Mouse (Mus musculus): ENCODE measurements around the gene Hagh. TPM values are rescaled to one million over a fixed set of nuclear protein-coding genes. Genes with fewer than 3 reads are reported as not detected.

Hagh gene
- polyA plus RNA-seq, 1 experiment from 2014 or later: 27.6 TPM

DNA sequence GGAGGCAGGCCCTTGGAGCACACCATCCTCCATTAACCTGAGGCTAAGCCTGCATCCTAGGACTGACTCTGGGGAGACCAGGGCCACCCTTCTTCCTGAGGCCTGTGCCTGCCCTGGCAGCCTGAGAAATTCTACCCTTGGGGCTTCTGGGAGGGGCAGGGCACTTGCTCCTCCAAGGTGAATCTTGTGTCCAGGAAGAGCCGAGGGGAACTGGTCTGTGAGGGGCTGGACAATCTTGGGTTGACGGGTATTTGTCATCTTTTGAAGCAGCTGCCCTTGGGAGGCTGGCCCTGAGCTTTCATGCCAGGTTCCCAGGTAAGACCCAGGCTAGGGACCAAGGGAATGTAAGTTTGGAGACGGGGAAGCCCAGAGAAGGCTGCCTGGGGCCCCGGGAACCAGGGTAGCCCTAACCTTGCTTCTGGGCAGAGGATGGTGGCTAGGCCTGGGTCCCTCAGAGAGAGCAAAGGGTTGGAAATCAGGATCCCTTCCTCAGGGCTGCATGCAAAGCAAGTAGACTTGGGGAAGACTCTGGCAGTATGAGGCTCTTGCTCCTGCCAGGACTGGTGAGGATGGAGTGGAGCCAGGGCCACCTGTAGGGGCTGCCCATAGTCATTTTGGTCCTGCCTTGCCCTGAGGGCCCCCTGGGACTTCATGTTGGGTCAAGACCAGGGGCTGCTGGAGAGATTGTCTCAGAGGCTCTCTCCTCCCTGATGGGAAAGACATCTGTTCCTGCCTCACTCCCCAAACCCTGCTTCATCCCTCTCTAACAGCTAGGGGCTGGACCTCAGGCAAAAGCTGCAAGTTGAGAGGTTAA is 58.3 kb downstream of the Hagh start:
- peaks cover 70% of the 10 kb centered on the region for H3K36me3 ChIP-seq

DNA sequence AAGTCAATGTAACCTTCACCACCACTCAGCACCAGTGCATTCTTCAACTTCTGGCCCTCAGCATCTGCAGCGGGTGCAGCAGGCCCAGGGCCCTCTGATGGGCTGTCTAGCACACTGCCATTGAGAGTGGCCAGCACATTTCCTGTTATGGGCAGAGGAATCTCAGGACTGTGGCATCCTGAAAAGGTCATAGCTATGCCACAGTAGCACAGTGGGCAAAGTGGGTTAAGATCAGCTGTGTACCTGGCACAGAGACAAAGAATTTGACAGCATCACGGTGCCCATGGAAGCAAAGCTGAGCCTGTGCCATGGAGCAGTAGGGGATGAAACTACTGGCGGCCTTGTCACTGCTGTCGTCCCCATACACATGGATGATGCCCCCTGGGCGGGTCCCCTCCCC is 59.2 kb downstream of the Hagh start:
- no peak for ATAC-seq (ENCODE audit: low FRiP score, low read depth)
- WGBS: 89% methylated on average over 5 of the region's 5 CpGs
- Histone ChIP-seq H3K4me1 (peaks cover 28% of the 10 kb centered on the region), H3K4me2 (replicated peaks) (no peak overlapping the region), H3K27ac (no peak overlapping the region), H3K36me3 (peaks cover 73% of the 10 kb centered on the region), H3K27me3 (no peaks in the 10 kb centered on the region), H3K9ac (no peak overlapping the region), H3K4me3 (no peak overlapping the region), H3K9me3 (no peaks in the 10 kb centered on the region)

More for the DNA sequence above, 58.3 kb downstream of the Hagh start:
- no peak for ATAC-seq (ENCODE audit: low FRiP score, low read depth)
- H3K4me1 ChIP-seq: peaks cover 36% of the 10 kb centered on the region
- H3K9ac ChIP-seq: 0 out of 2 replicates have a peak overlapping the region, but pooled peaks have one; percentile 94
- H3K4me2 ChIP-seq (replicated peaks): peak overlapping the region; percentile 100; the same call in 1 of the 2 replicates
- no peak overlapping the region for H3K27ac ChIP-seq
- no peak overlapping the region for H3K4me3 ChIP-seq
- no peaks in the 10 kb centered on the region for H3K27me3 ChIP-seq
- 74% methylated on average over 4 of the region's 4 CpGs for WGBS
- H3K9me3 ChIP-seq: no peaks in the 10 kb centered on the region

DNA sequence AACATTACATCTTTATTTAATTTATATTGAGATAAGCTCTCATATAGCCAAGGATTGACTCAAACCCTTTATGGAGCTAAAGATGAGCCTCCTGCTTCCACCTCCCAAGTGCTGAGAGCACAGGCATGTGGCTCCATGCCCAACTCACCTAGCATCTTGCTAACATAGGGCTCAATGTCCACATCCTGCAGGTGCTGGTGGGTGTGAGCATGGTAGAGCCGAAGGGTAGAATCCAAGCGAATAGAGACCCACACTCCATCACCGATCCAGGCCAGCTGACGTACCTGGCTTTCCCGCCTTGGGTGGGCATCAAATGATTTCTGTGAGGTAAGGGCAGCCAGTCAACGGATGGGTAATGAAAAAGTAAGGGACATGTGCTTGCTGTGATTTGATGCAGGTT is 60.1 kb downstream of the Hagh start:
- Histone ChIP-seq H3K4me2 (replicated peaks) (no peak overlapping the region), H3K4me1 (peaks cover 24% of the 10 kb centered on the region), H3K9me3 (no peaks in the 10 kb centered on the region), H3K27ac (no peak overlapping the region), H3K36me3 (peaks cover 82% of the 10 kb centered on the region), H3K9ac (no peak overlapping the region), H3K4me3 (no peak overlapping the region), H3K27me3 (no peaks in the 10 kb centered on the region)
- no peak for ATAC-seq (ENCODE audit: low FRiP score, low read depth)
- 95% methylated on average over 6 of the region's 6 CpGs for WGBS

DNA sequence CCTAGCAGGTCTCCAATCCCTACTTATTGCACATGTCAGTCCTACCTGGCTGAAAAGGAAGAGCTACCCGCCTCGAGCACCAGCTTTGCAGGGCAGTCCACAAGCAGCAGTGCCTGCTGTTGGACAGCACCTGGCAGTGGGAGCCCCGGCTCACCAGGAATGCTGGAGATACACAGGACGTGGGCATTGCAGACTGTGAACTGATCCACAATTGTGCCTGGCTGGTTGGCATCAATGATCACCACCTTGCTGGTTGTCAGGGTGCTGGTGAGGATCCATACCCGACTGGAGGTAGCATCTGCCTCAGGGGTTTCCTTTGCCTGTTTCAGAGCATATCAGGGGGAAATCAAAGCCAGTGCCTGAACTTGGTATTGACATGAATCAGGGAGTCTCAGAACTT is 62.2 kb downstream of the Hagh start:
- H3K27ac ChIP-seq: no peak overlapping the region

DNA sequence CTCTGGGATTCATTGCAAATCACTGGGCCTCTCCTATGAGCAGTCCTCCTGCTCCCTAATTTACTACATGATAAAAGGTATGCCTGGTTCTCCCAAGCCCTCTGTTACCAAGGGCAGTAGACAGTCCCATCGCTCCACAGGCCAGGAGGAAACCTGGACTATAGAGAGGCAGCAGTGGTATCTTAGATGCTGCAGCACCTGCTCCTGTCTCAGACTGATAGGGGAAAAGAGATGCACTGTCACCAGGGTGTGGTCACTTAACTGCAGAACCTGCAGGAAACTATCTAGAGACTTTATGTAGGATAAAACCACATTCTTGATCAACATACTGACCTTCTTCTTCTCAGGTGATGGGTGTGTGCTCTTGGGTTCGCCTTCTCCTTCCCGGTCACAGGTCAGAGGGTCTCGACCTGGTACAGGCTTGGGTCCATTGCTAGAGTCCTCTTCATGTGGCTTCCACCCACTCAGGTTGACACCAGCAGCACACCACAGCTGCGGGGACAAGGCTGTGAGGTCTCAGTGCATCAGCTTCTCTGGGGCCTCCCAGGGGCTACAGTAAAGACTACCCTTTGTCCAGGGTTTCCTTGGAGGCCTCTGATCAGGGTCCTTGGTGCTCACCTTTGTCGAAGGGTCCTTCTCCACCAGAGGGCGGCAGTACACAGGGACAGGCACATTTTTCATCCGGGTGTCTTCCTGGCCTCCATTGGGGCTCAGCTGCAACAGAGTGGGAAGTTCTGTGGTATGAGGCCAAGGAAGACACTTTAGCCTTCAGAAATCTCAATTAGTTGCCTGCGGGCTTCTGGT is 62.9 kb downstream of the Hagh start:
- 67% methylated on average over 9 of the region's 9 CpGs for WGBS
- Histone ChIP-seq H3K9me3 (no peaks in the 10 kb centered on the region), H3K27me3 (no peaks in the 10 kb centered on the region), H3K36me3 (peaks cover 100% of the 10 kb centered on the region), H3K4me3 (no peak overlapping the region), H3K27ac (no peak overlapping the region), H3K4me1 (peaks cover 1% of the 10 kb centered on the region; the same call in 1 of the 2 replicates), H3K9ac (no peak overlapping the region), H3K4me2 (replicated peaks) (no peak overlapping the region)
- no peak for ATAC-seq (ENCODE audit: low FRiP score, low read depth)

More for the DNA sequence above, 62.2 kb downstream of the Hagh start:
- Histone ChIP-seq H3K9ac (no peak overlapping the region), H3K4me3 (no peak overlapping the region), H3K4me1 (peaks cover 9% of the 10 kb centered on the region), H3K36me3 (peaks cover 100% of the 10 kb centered on the region), H3K9me3 (no peaks in the 10 kb centered on the region), H3K4me2 (replicated peaks) (no peak overlapping the region), H3K27me3 (no peaks in the 10 kb centered on the region)
- no peak for ATAC-seq (ENCODE audit: low FRiP score, low read depth)
- 84% methylated on average over 5 of the region's 5 CpGs for WGBS

DNA sequence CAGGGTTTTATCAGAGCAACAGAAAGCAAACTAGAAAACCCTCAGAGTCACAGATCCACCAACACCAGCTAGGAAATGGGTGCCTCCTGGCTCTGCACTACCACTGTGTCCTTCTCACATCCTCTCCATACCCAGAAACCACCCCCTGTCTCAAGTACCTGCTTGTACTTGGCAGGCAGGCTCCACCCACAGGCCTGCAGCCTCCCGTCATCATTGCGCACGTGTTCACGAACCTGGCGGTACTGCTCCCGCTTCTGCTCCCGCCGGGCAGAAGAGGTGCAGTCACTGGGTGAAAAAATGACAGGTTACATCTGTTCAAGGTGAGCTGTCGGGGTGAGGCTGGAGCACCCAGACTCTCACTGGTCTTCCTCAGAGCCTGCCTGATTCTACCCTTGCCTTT is 63.8 kb downstream of the Hagh start:
- 92% methylated on average over 9 of the region's 9 CpGs for WGBS
- Histone ChIP-seq H3K27me3 (no peaks in the 10 kb centered on the region), H3K9ac (no peak overlapping the region), H3K4me1 (no peaks in the 10 kb centered on the region), H3K4me2 (replicated peaks) (no peak overlapping the region), H3K4me3 (no peak overlapping the region), H3K27ac (no peak overlapping the region), H3K36me3 (peaks cover 100% of the 10 kb centered on the region), H3K9me3 (no peaks in the 10 kb centered on the region)
- ATAC-seq (ENCODE audit: low FRiP score, low read depth): no peak

DNA sequence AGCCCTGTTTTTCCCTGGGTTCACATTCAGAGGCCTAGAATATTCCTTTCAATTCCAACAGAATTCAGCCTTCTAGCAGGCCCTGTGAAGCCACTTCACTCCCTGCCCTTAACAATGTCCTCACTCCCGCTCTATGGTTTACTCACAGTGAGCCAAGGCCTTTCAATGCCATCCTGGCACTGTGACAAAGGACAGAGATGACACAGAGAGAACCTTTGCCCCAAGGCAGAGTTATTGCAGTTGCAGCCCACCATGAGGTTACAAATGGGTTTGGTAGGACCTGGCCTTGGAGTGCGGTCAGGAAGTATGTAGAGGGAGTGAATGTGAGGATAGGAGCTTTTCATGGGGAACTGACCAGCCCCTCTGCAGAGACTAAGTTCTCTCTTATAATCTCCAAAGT is 67.6 kb downstream of the Hagh start:
- no peaks in the 10 kb centered on the region for H3K4me1 ChIP-seq

DNA sequence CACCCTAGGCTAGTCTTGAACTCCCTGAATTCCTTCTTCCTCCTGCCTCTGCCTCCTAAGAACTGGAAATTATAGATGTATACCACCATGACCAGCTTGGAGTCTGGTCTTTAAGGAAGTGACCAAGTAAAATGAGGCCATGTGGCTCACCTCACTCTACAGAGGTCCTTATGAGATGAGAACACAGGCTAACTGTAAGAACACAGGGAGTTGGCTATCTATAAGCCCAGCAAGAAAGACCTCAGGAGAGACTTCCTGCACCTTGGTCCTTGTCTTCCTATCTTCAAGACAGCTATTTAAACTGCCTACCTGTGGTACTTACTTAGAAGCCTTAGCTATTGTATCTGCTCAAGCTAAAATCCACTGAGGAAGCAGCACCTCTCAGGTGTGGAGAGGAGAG is 74.0 kb downstream of the Hagh start:
- no peaks in the 10 kb centered on the region for H3K9me3 ChIP-seq
- no peak overlapping the region for H3K27ac ChIP-seq
- no peak overlapping the region for H3K4me2 ChIP-seq (replicated peaks)
- H3K36me3 ChIP-seq: peaks cover 96% of the 10 kb centered on the region
- no peaks in the 10 kb centered on the region for H3K27me3 ChIP-seq
- H3K4me1 ChIP-seq: no peaks in the 10 kb centered on the region
- ATAC-seq (ENCODE audit: low FRiP score, low read depth): no peak
- H3K4me3 ChIP-seq: no peak overlapping the region
- no peak overlapping the region for H3K9ac ChIP-seq

More for the DNA sequence above, 67.6 kb downstream of the Hagh start:
- Histone ChIP-seq H3K9ac (no peak overlapping the region), H3K36me3 (peaks cover 99% of the 10 kb centered on the region), H3K4me3 (no peak overlapping the region), H3K9me3 (no peaks in the 10 kb centered on the region), H3K27ac (no peak overlapping the region), H3K27me3 (no peaks in the 10 kb centered on the region), H3K4me2 (replicated peaks) (no peak overlapping the region)
- WGBS: 100% methylated on average over 2 of the region's 2 CpGs
- ATAC-seq (ENCODE audit: low FRiP score, low read depth): no peak

Other genes with a start within 250 kb of the Hagh start
- 65.5 and 72.2 TPM in 2 replicates for gene Tsc2, start 207.5 kb upstream of the Hagh start, polyA plus RNA-seq (2015; fragmentation: Nextera tagmentation; extraction: Ambion mirVana)
- gene Nthl1, start 207.5 kb upstream of the Hagh start, polyA plus RNA-seq (2015; fragmentation: Nextera tagmentation; extraction: Ambion mirVana): 23.7 and 25.0 TPM in 2 replicates
- 58.1 and 59.3 TPM in 2 replicates for gene Slc9a3r2, start 189.8 kb upstream of the Hagh start, polyA plus RNA-seq (2015; fragmentation: Nextera tagmentation; extraction: Ambion mirVana)
- gene Npw, start 181.7 kb upstream of the Hagh start, polyA plus RNA-seq (2015; fragmentation: Nextera tagmentation; extraction: Ambion mirVana): 0.80 TPM in 2 replicates
- 22.2 and 24.7 TPM in 2 replicates for gene Zfp598, start 170.5 kb upstream of the Hagh start, polyA plus RNA-seq (2015; fragmentation: Nextera tagmentation; extraction: Ambion mirVana)
- 7.8 and 8.4 TPM in 2 replicates for gene Syngr3, start 150.2 kb upstream of the Hagh start, polyA plus RNA-seq (2015; fragmentation: Nextera tagmentation; extraction: Ambion mirVana)
- 46.6 and 48.1 TPM in 2 replicates for gene Gfer, start 144.0 kb upstream of the Hagh start, polyA plus RNA-seq (2015; fragmentation: Nextera tagmentation; extraction: Ambion mirVana)
- gene Noxo1, start 143.9 kb upstream of the Hagh start, polyA plus RNA-seq (2015; fragmentation: Nextera tagmentation; extraction: Ambion mirVana): 2.5 and 3.1 TPM in 2 replicates
- 79.8 and 84.6 TPM in 2 replicates for gene Tbl3, start 132.5 kb upstream of the Hagh start, polyA plus RNA-seq (2015; fragmentation: Nextera tagmentation; extraction: Ambion mirVana)
- gene Rnf151, start 122.1 kb upstream of the Hagh start, polyA plus RNA-seq (2015; fragmentation: Nextera tagmentation; extraction: Ambion mirVana): not detected in 2 replicates
- gene Rps2, start 122.0 kb upstream of the Hagh start, polyA plus RNA-seq (2015; fragmentation: Nextera tagmentation; extraction: Ambion mirVana): 1,267 and 1,298 TPM in 2 replicates
- gene Ndufb10, start 115.7 kb upstream of the Hagh start, polyA plus RNA-seq (2015; fragmentation: Nextera tagmentation; extraction: Ambion mirVana): 206 and 215 TPM in 2 replicates
- gene Rpl3l, start 112.3 kb upstream of the Hagh start, polyA plus RNA-seq (2015; fragmentation: Nextera tagmentation; extraction: Ambion mirVana): not detected in 2 replicates
- 23.1 and 26.0 TPM in 2 replicates for gene Msrb1, start 103.5 kb upstream of the Hagh start, polyA plus RNA-seq (2015; fragmentation: Nextera tagmentation; extraction: Ambion mirVana)
- 2.6 and 3.7 TPM in 2 replicates for gene Hs3st6, start 87.2 kb upstream of the Hagh start, polyA plus RNA-seq (2015; fragmentation: Nextera tagmentation; extraction: Ambion mirVana)
- not detected in 2 replicates for gene Meiob, start 35.9 kb upstream of the Hagh start, polyA plus RNA-seq (2015; fragmentation: Nextera tagmentation; extraction: Ambion mirVana)
- 18.4 and 20.4 TPM in 2 replicates for gene Fahd1, start 10.2 kb downstream of the Hagh start, polyA plus RNA-seq (2015; fragmentation: Nextera tagmentation; extraction: Ambion mirVana)
- 0.26 and 0.50 TPM in 2 replicates for gene Igfals, start 25.9 kb downstream of the Hagh start, polyA plus RNA-seq (2015; fragmentation: Nextera tagmentation; extraction: Ambion mirVana)
- gene Nubp2, start 46.2 kb downstream of the Hagh start, polyA plus RNA-seq (2015; fragmentation: Nextera tagmentation; extraction: Ambion mirVana): 49.6 and 49.8 TPM in 2 replicates
- 38.5 and 40.0 TPM in 2 replicates for gene Spsb3, start 46.5 kb downstream of the Hagh start, polyA plus RNA-seq (2015; fragmentation: Nextera tagmentation; extraction: Ambion mirVana)
- 33.9 and 35.6 TPM in 2 replicates for gene Eme2, start 54.9 kb downstream of the Hagh start, polyA plus RNA-seq (2015; fragmentation: Nextera tagmentation; extraction: Ambion mirVana)
- 80.4 and 83.3 TPM in 2 replicates for gene Mrps34, start 55.0 kb downstream of the Hagh start, polyA plus RNA-seq (2015; fragmentation: Nextera tagmentation; extraction: Ambion mirVana)
- 35.5 and 38.2 TPM in 2 replicates for gene Nme3, start 56.4 kb downstream of the Hagh start, polyA plus RNA-seq (2015; fragmentation: Nextera tagmentation; extraction: Ambion mirVana)
- 42.7 and 45.2 TPM in 2 replicates for gene Mapk8ip3, start 96.8 kb downstream of the Hagh start, polyA plus RNA-seq (2015; fragmentation: Nextera tagmentation; extraction: Ambion mirVana)
- 224 and 236 TPM in 2 replicates for gene Jpt2, start 120.5 kb downstream of the Hagh start, polyA plus RNA-seq (2015; fragmentation: Nextera tagmentation; extraction: Ambion mirVana)
- 7.4 and 8.4 TPM in 2 replicates for gene Cramp1l, start 175.6 kb downstream of the Hagh start, polyA plus RNA-seq (2015; fragmentation: Nextera tagmentation; extraction: Ambion mirVana)
- gene Ift140, start 175.9 kb downstream of the Hagh start, polyA plus RNA-seq (2015; fragmentation: Nextera tagmentation; extraction: Ambion mirVana): 18.7 and 22.5 TPM in 2 replicates
- gene Tmem204, start 243.4 kb downstream of the Hagh start, polyA plus RNA-seq (2015; fragmentation: Nextera tagmentation; extraction: Ambion mirVana): 14.1 and 15.4 TPM in 2 replicates

All from limb, embryonic 13.5 days (tissue).